Mouse (Mus musculus) kidney, postnatal 25 days (tissue): Measurements from ENCODE around the gene A930033H14Rik.

Source experiments
- DNase-seq, 2 experiments: peaks; one replicate each; pipeline ENCODE4 v3.0.0; 2021; ENCODE audit warnings: mixed read lengths in 2 of 2

The A930033H14Rik gene

GRCm38 (mm10) chr10:69190434-69191160 lies 22.3 kb downstream of the A930033H14Rik start:
- no peak for DNase-seq

GRCm38 (mm10) chr10:69187773-69188443 lies 25.0 kb downstream of the A930033H14Rik start:
- DNase-seq = no peak

- peak; percentile 79 to 81 for DNase-seq
Observed at GRCm38 (mm10) chr10:69185894-69186893, 26.7 kb downstream of the A930033H14Rik start.

- no peak for DNase-seq
Observed at GRCm38 (mm10) chr10:69185431-69185830, 27.5 kb downstream of the A930033H14Rik start.

GRCm38 (mm10) chr10:69184903-69185302 lies 28.0 kb downstream of the A930033H14Rik start:
- no peak for DNase-seq

GRCm38 (mm10) chr10:69180997-69181396 lies 31.9 kb downstream of the A930033H14Rik start:
- no peak for DNase-seq

GRCm38 (mm10) chr10:69179341-69179740 lies 33.6 kb downstream of the A930033H14Rik start:
- no peak for DNase-seq

GRCm38 (mm10) chr10:69176116-69176515 lies 36.8 kb downstream of the A930033H14Rik start:
- no peak for DNase-seq

- DNase-seq = no peak
Observed at GRCm38 (mm10) chr10:69172412-69172811, 40.5 kb downstream of the A930033H14Rik start.

- no peak for DNase-seq
Observed at GRCm38 (mm10) chr10:69166514-69166913, 46.4 kb downstream of the A930033H14Rik start.

GRCm38 (mm10) chr10:69165847-69166246 lies 47.1 kb downstream of the A930033H14Rik start:
- no peak for DNase-seq

- peak in 1 of 2 experiments; percentile 73 for DNase-seq
Observed at GRCm38 (mm10) chr10:69165125-69165524, 47.8 kb downstream of the A930033H14Rik start.

- DNase-seq = no peak
Observed at GRCm38 (mm10) chr10:69163216-69163615, 49.7 kb downstream of the A930033H14Rik start.

- no peak for DNase-seq
Observed at GRCm38 (mm10) chr10:69162577-69162976, 50.3 kb downstream of the A930033H14Rik start.

- DNase-seq = no peak
Observed at GRCm38 (mm10) chr10:69161503-69161902, 51.4 kb downstream of the A930033H14Rik start.

GRCm38 (mm10) chr10:69160877-69161276 lies 52.0 kb downstream of the A930033H14Rik start:
- DNase-seq = peak; percentile 70 to 83
